23 mouse cellular contexts compared by ENCODE assay signal in genomic region chr17:64747461-64747860, GRCm38 (mm10).
DNase-seq lines count a peak whose midpoint lies in the region; ATAC-seq and TF ChIP-seq lines count a peak whose summit lies in the region.
"Had no signal": no experiment of that assay in that cellular context is flagged by ENCODE, and none has a peak within 500 bp of the region (broad histone marks: within the 10 kb centered on the region; RNA-seq: fewer than 3 reads in every experiment).

No protein-coding gene starts in this region.

- no peak overlapping the region for H3K9ac ChIP-seq in heart, adult 2 months (ENCODE audit: low read depth, low read length)
- H3K9ac ChIP-seq in liver, embryonic 16.5 days (ENCODE audit: low read depth, low read length): no peak overlapping the region
- H3K9ac ChIP-seq in liver, postnatal 0 days (replicated peaks): no peak overlapping the region
- no peak overlapping the region for H3K9ac ChIP-seq in forebrain, embryonic 13.5 days
- H3K9ac ChIP-seq in intestine, embryonic 15.5 days: no peak overlapping the region
- H3K9ac ChIP-seq: embryonic facial prominence, embryonic 15.5 days; forebrain, embryonic 15.5 days; heart, embryonic 15.5 days; hindbrain, embryonic 14.5 days had no signal

- H3K4me2 ChIP-seq in liver, embryonic 16.5 days (ENCODE audit: low read depth, low read length): no peak overlapping the region
- H3K4me2 ChIP-seq in liver, postnatal 0 days (ENCODE audit: low read depth, low read length): peak overlapping the region; percentile 7; the same call in 1 of the 2 replicates
- no peak overlapping the region for H3K4me2 ChIP-seq in forebrain, embryonic 13.5 days
- H3K4me2 ChIP-seq in intestine, embryonic 15.5 days (replicated peaks): no peak overlapping the region
- H3K4me2 ChIP-seq: embryonic facial prominence, embryonic 15.5 days; forebrain, embryonic 15.5 days; heart, embryonic 15.5 days; hindbrain, embryonic 14.5 days had no signal

- peak overlapping the region; percentile 34 for H3K27ac ChIP-seq in heart, adult 2 months
- H3K27ac ChIP-seq in liver, embryonic 16.5 days (ENCODE audit: low read length): no peak overlapping the region
- peak overlapping the region; percentile 81 for H3K27ac ChIP-seq in liver, postnatal 0 days (ENCODE audit: low read depth)
- no peak overlapping the region for H3K27ac ChIP-seq in forebrain, embryonic 13.5 days
- H3K27ac ChIP-seq in intestine, embryonic 15.5 days: no peak overlapping the region
- H3K27ac ChIP-seq: embryonic facial prominence, embryonic 15.5 days; forebrain, embryonic 10.5 days; forebrain, embryonic 15.5 days; heart, embryonic 10.5 days; heart, embryonic 15.5 days; hindbrain, embryonic 10.5 days; hindbrain, embryonic 14.5 days had no signal

- no peaks in the 10 kb centered on the region; the same call in 1 of the 2 replicates for H3K9me3 ChIP-seq in liver, embryonic 16.5 days (replicated peaks; ENCODE audit: control insufficient read depth, low read length)
- no peaks in the 10 kb centered on the region for H3K9me3 ChIP-seq in liver, postnatal 0 days (ENCODE audit: low read length)
- H3K9me3 ChIP-seq in forebrain, embryonic 13.5 days (replicated peaks): peaks cover 4% of the 10 kb centered on the region; the same call in 1 of the 2 replicates
- no peaks in the 10 kb centered on the region for H3K9me3 ChIP-seq in intestine, embryonic 15.5 days
- H3K9me3 ChIP-seq: embryonic facial prominence, embryonic 15.5 days; forebrain, embryonic 10.5 days; forebrain, embryonic 15.5 days; heart, embryonic 10.5 days; heart, embryonic 15.5 days had no signal

- intact Hi-C loops in heart, adult 2 months (cut with DNase I): no loop called here
- intact Hi-C loops in heart, postnatal 10 days (cut with DNase I): no loop called here

- WGBS in heart, adult 2 months: 77% methylated on average over 5 of the region's 5 CpGs
- 63% methylated on average over 5 of the region's 5 CpGs for WGBS in liver, embryonic 16.5 days (ENCODE audit: insufficient replicate concordance)
- 59% methylated on average over 5 of the region's 5 CpGs for WGBS in liver, postnatal 0 days (ENCODE audit: insufficient replicate concordance)
- 94% methylated on average over 5 of the region's 5 CpGs for WGBS in forebrain, embryonic 13.5 days
- 69% methylated on average over 5 of the region's 5 CpGs for WGBS in intestine, embryonic 15.5 days

- H3K79me2 ChIP-seq in heart, adult 2 months (replicated peaks; ENCODE audit: control insufficient read depth, insufficient read depth, low read length): no peaks in the 10 kb centered on the region

- H3K36me3 ChIP-seq in heart, adult 2 months (ENCODE audit: control insufficient read depth, insufficient read depth, low read length): peaks cover 15% of the 10 kb centered on the region
- H3K36me3 ChIP-seq in liver, embryonic 16.5 days (ENCODE audit: control insufficient read depth, insufficient read depth): peaks cover 11% of the 10 kb centered on the region
- H3K36me3 ChIP-seq in liver, postnatal 0 days (replicated peaks; ENCODE audit: insufficient read depth, low read length): peaks cover 52% of the 10 kb centered on the region
- H3K36me3 ChIP-seq in forebrain, embryonic 13.5 days (ENCODE audit: poor library complexity, severe bottlenecking): peaks cover 21% of the 10 kb centered on the region
- H3K36me3 ChIP-seq in intestine, embryonic 15.5 days: peaks cover 17% of the 10 kb centered on the region; the same call in 1 of the 2 replicates
- H3K36me3 ChIP-seq: forebrain, embryonic 15.5 days had no signal

- TF ChIP-seq CTCF in heart, adult 2 months (IDR thresholded peaks at IDR 0.05): no peak
- TF ChIP-seq CTCF in liver, postnatal 0 days (IDR thresholded peaks at IDR 0.05; ENCODE audit: low read depth): no peak

- no peak for TF ChIP-seq POLR2A in heart, adult 2 months (IDR thresholded peaks at IDR 0.05; ENCODE audit: insufficient read depth, low read depth, low read length)

- H3K27me3 ChIP-seq in heart, adult 2 months (ENCODE audit: control insufficient read depth, insufficient read depth, low read length): no peaks in the 10 kb centered on the region
- H3K27me3 ChIP-seq in liver, embryonic 16.5 days (ENCODE audit: control insufficient read depth, insufficient read depth, low read depth, low read length): no peaks in the 10 kb centered on the region
- H3K27me3 ChIP-seq in liver, postnatal 0 days (ENCODE audit: insufficient read depth, low read length): no peaks in the 10 kb centered on the region
- H3K27me3 ChIP-seq in forebrain, embryonic 13.5 days: no peaks in the 10 kb centered on the region
- H3K27me3 ChIP-seq in intestine, embryonic 15.5 days (replicated peaks): no peaks in the 10 kb centered on the region
- H3K27me3 ChIP-seq: CH12.LX; embryonic facial prominence, embryonic 15.5 days; forebrain, embryonic 15.5 days; heart, embryonic 15.5 days; Patski had no signal

- TF ChIP-seq EP300 in heart, adult 2 months (IDR thresholded peaks at IDR 0.05; ENCODE audit: insufficient read depth, low read depth, low read length): no peak
- no peak for TF ChIP-seq EP300 in liver, postnatal 0 days (IDR thresholded peaks at IDR 0.05; ENCODE audit: low read depth)

- H3K4me3 ChIP-seq in heart, adult 2 months: no peak overlapping the region
- H3K4me3 ChIP-seq in liver, embryonic 16.5 days (ENCODE audit: low read depth, low read length): no peak overlapping the region
- no peak overlapping the region for H3K4me3 ChIP-seq in liver, postnatal 0 days (ENCODE audit: low read depth, low read length)
- H3K4me3 ChIP-seq in forebrain, embryonic 13.5 days: no peak overlapping the region
- H3K4me3 ChIP-seq in intestine, embryonic 15.5 days (replicated peaks): no peak overlapping the region
- H3K4me3 ChIP-seq: embryonic facial prominence, embryonic 15.5 days; erythroblast, embryonic 14.5 days; forebrain, embryonic 10.5 days; forebrain, embryonic 15.5 days; heart, embryonic 10.5 days; heart, embryonic 15.5 days; hindbrain, embryonic 10.5 days had no signal

- peaks cover 3% of the 10 kb centered on the region for H3K4me1 ChIP-seq in heart, adult 2 months (ENCODE audit: control insufficient read depth, insufficient read depth, low read length)
- no peaks in the 10 kb centered on the region; the same call in none of the 2 replicates for H3K4me1 ChIP-seq in liver, embryonic 16.5 days (ENCODE audit: control insufficient read depth, low read depth, low read length)
- peaks cover 12% of the 10 kb centered on the region for H3K4me1 ChIP-seq in liver, postnatal 0 days (ENCODE audit: insufficient read depth)
- no peaks in the 10 kb centered on the region for H3K4me1 ChIP-seq in forebrain, embryonic 13.5 days
- no peaks in the 10 kb centered on the region for H3K4me1 ChIP-seq in intestine, embryonic 15.5 days (replicated peaks)
- H3K4me1 ChIP-seq: embryonic facial prominence, embryonic 15.5 days; forebrain, embryonic 10.5 days; forebrain, embryonic 15.5 days; hindbrain, embryonic 10.5 days had no signal

- DNase-seq in heart, adult 2 months: no peak
- no peak for DNase-seq in heart, postnatal 10 days
- DNase-seq in liver (no peak), adipocyte (ENCODE audit: low spot score) (peak; percentile 58)
- peak; percentile 50 for DNase-seq in liver, postnatal 0 days
- DNase-seq: adrenal gland, adult 8-10 months; adrenal gland, postnatal 36 days; cerebellum, adult 11 months; cerebellum, adult 8-10 months; embryo, embryonic 11 days had no signal

- ATAC-seq in liver, embryonic 16.5 days (ENCODE audit: low read depth): peak; percentile 41
- ATAC-seq in liver, postnatal 0 days: peak; percentile 78
- ATAC-seq in forebrain, embryonic 13.5 days: no peak
- no peak for ATAC-seq in intestine, embryonic 15.5 days
- ATAC-seq: forebrain, embryonic 15.5 days; Patski had no signal

Comparison
In these comparisons a context has a peak if more than half of its experiments do, and no peak if none do; other contexts are left out.
1. DNase-seq: peak in adipocyte (single experiment) and liver, postnatal 0 days (single experiment); none in heart, adult 2 months (0 of 2), heart, postnatal 10 days (0 of 2) and liver (single experiment).
2. H3K27ac ChIP-seq: peak in heart, adult 2 months (single experiment) and liver, postnatal 0 days (single experiment); none in liver, embryonic 16.5 days (single experiment), forebrain, embryonic 13.5 days (single experiment) and intestine, embryonic 15.5 days (single experiment).
3. ATAC-seq: peak in liver, embryonic 16.5 days (single experiment) and liver, postnatal 0 days (single experiment); none in forebrain, embryonic 13.5 days (single experiment) and intestine, embryonic 15.5 days (single experiment).